Mouse (Mus musculus) R1 (cell line): ENCODE measurements at regions not wholly inside any gene's neighbourhood (a gene's known extent, or its start where the extent isn't known, plus 50 kb on each side); places are given as distances from the start of the nearest gene placed in this dataset.
A peak's percentile ranks its signal among the peaks of the same experiment; 100 is the strongest.

Experiments
- DNase-seq: peaks from one replicate; pipeline ENCODE4 v3.0.0-alpha.2; 2018; ENCODE audit warnings: low read depth, low spot score

- peak; percentile 46 for DNase-seq
Measured at GRCm38 (mm10) chr9:46392641-46393321, 73.0 kb upstream of the 4931429L15Rik start.

- peak; percentile 82 for DNase-seq
Measured at GRCm38 (mm10) chr9:46389741-46390140, 70.0 kb upstream of the 4931429L15Rik start.

- DNase-seq = peak; percentile 43
Measured at GRCm38 (mm10) chr9:46388677-46389676, 69.2 kb upstream of the 4931429L15Rik start.

GRCm38 (mm10) chr9:46386333-46386732 is 66.5 kb upstream of the 4931429L15Rik start:
- DNase-seq = peak; percentile 57

- no peak for DNase-seq
Measured at GRCm38 (mm10) chr9:46381342-46381741, 61.6 kb upstream of the 4931429L15Rik start.

- peak; percentile 41 for DNase-seq
Measured at GRCm38 (mm10) chr9:46379453-46379852, 59.7 kb upstream of the 4931429L15Rik start.

- DNase-seq = peak; percentile 65
Measured at GRCm38 (mm10) chr9:46378339-46378738, 58.6 kb upstream of the 4931429L15Rik start.
